Mouse (Mus musculus) heart, adult 2 months (tissue): ENCODE measurements at regions not wholly inside any gene's neighbourhood (a gene's known extent, or its start where the extent isn't known, plus 50 kb on each side); places are given as distances from the start of the nearest gene placed in this dataset.

Source experiments
- CTCF ChIP-seq: fragments of 200-600 bp; IDR thresholded peaks from 2 replicates; pipeline ENCODE4 v1.8.1; 2022; ENCODE audit warnings: antibody characterized with exemption, mild to moderate bottlenecking, moderate library complexity
- EP300 ChIP-seq: fragments of 200-500 bp; IDR thresholded peaks from 2 replicates; pipeline ENCODE4 v1.6.1; 2011; ENCODE audit warnings: low read depth, low read length, control low read depth; ENCODE audit not compliant: insufficient read depth
- POLR2A ChIP-seq: fragments of 200-500 bp; IDR thresholded peaks from 2 replicates; pipeline ENCODE4 v1.6.1; 2011; ENCODE audit warnings: mild to moderate bottlenecking, low read depth, low read length, control low read depth; ENCODE audit not compliant: insufficient read depth

DNA sequence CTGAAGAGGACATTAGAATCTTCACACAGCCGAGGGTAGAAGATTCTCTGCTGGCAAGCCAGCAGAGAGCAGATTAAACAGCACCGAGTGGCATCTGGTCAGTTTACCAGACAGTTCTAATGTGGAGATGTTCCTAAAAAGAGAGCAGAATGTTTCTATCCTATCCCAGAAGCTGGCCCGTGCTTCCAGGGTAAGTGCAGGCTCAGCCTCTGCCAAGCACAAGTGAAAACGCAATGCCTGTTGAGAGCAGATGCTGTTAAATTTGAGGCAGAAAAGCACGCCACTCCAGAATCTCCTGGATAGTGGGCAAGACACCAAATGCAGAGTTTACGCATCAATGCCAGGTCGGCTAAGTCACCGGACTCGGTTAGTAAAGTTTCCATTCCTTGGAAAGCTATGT, 175.8 kb downstream of the Faxc start:
- no peak for TF ChIP-seq CTCF
- TF ChIP-seq POLR2A, result no peak
- no peak for TF ChIP-seq EP300
